Mouse (Mus musculus): ENCODE data around the gene Sh3bp5.

DNA sequence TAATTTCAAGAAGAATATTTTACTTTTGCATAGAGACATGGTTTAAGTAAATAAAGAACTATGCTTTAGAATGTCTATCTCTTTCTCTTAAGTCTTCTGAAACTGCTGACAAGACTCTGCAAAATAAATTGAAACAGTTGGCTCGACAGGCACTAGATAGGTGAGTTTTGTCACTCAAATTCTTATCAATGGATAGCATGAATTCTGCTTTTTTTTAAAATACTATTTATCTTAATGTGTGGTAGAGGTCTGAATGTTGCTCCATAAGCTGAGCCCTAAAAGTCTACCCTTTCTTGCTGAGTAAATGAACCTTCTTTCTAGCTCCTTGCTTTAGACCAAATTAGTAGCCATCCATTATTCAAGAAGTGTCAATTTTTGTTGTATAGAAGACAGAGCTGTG is 90.5 kb downstream of the Sh3bp5 start:
- no peak for TF ChIP-seq ZC3H11A (IDR thresholded peaks at IDR 0.05; ENCODE audit: borderline replicate concordance, low read depth, low read length)
- no peak for TF ChIP-seq MAFK (IDR thresholded peaks at IDR 0.05; ENCODE audit: insufficient read depth, low read depth, low read length)
- no peak for TF ChIP-seq CHD2 (IDR thresholded peaks at IDR 0.05; ENCODE audit: low read depth, low read length)
- no peak for TF ChIP-seq HCFC1 (IDR thresholded peaks at IDR 0.05; ENCODE audit: borderline replicate concordance, insufficient read depth, low read length)

Measured in ES-E14 (cell line).